Mouse (Mus musculus) urinary bladder, postnatal 4 days (tissue): ENCODE results near the gene Dusp5.
"Not testable (repeated sequence)": the region's sequence is repeated elsewhere in the genome, so short reads cannot be mapped to it uniquely, and the experiment has no call there.

Experiments used
- DNase-seq, 2 experiments: peaks; one replicate each; pipeline ENCODE4 v3.0.0; 2021 to 2022; ENCODE audit warnings: low spot score in 2 of 2

The Dusp5 gene

GRCm38 (mm10) chr19:53528752-53529454, at the start of gene Dusp5:
TSS of gene Dusp5 (plus strand) at chr19:53529109.
- DNase-seq: peak; percentile 96 to 98

DNA sequence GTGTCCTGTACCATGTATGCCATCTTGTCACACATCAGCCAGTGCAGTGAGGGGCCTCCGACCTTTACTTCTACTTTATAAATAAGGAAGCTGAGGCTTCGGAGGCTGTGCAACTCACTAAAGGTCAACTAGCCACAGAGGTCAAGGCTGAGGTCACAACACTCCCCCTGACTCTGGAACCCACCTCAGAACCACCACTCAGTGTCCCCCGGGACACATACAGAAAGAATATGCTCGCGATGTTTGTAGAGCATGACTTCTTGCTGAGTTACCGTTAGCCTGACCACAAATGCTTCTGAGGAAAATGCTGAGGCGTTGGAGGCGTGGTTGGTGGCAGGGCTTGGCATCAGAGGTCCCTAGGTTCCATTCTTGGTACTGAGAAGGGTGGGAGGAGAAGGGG, 49.3 kb upstream of the Dusp5 start:
- no peak for DNase-seq

DNA sequence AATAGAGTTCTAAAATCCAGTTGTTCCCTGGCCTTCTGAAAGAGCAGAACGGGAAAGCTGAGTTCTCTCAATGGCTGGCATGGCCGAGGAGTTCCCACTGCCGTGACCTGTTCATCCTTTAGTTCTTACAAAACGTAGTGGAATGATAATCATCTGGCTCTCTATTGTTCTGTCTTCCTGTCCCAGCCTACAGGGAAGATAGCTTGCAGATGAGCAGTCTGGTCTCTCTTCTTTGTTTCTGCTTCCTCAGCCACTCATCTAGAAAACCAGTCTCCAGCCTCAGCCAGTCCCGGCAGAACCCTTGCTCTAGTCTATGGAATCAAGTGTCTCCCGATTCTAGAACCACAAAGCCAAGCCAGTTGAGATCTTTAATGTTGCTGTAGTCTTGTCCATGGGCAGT, 46.8 kb upstream of the Dusp5 start:
- DNase-seq: no peak

DNA sequence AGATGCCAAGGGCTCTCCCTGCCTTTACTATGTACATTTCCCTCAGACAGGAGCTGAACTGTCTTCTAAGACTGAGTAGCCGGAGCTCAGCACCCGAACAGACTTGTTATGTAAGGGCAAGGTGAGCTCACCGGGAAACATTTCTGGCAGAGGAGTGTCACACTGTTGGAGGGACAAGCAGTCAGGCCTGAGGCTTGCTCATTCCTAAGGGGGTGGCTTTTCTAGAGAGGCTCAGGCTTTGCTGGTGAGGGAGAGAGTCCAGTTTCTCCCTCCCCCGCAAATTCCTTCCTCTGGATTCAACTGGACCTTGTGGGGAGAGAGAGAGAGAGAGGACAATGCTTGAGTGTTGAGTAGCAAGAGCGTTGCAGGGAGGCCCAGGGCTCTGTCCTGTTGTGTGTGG, 46.4 kb upstream of the Dusp5 start:
- DNase-seq: no peak

DNA sequence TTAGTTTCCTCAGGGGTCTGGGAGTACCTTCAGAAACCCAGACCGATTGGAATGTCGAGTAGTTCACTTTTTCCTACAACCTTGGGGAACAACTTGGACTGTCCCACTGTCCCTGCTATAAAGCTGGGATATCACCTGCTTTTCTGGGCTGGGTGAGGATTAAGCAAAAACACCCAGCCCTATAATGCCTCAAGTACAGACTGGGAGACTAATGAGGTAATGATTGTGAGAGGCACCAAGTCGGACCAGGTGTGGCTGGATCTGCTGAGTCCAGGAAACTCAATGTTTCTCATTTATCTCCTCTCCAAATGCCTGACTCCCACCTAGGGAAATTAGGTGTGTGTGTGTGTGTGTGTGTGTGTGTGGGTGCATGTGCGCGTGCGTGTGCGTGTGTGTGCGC, 44.9 kb upstream of the Dusp5 start:
- DNase-seq: no peak

DNA sequence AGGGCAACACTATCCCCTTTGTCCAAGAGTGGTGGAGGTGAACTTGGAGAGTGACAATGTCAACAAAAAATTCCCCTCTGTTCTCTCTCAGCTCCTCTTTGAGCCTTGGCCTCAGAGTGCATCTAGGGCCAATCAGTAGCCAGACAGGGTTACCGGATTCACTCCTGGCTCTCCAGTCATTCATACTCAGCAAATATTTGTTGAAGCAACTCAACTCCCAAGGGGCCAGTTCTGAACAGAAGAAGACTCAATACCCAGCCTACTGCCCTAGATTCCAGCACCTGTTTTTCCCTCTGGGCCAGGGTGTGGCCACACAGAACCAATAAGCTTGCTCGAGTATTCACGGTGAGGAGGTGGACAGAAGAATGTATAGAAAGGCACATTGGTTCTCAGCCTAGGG, 44.0 kb upstream of the Dusp5 start:
- no peak for DNase-seq

- no peak for DNase-seq
These were observed 39.7 kb upstream of the Dusp5 start for GRCm38 (mm10) chr19:53489187-53489586.

- DNase-seq: no peak
These were observed 39.0 kb upstream of the Dusp5 start for GRCm38 (mm10) chr19:53489910-53490309.

DNA sequence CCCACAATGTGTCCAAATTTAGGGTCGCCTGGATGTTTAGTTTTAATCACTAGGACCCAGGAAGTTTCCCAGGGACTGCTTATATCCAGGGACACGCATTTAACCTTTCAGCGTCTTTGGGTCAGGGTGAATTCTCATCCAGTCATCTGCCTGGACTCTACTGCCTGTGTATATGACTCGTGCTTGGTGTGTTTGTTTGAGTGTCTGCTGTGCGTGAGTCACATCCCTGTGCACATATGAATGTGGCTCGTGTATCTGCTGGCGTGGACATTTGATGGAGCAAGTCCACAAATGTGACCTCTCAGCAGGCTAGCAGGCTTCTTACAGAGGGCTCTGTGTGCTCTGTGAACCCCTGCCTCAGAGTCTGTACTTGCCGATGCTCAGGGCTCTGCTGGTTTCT, 38.0 kb upstream of the Dusp5 start:
- no peak for DNase-seq

DNA sequence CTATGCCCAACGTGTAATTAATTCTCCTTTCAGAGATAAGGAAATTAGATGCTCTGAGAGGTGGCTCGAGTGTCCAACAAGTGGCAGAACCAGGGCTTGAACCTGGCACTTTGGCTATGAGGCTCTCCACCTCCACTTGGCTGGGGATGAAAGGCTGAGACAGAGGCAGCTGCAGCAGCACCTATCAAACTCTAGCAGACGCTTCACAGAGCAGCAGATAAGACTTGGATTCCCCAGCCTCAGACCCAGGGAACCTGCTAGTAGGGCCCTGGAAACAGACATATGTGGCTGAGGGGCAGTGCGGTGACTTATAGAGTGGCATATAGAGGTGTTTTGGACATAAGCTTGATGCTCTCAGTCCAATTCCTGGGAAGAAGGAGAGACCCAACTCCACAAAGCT, 36.4 kb upstream of the Dusp5 start:
- no peak for DNase-seq

DNA sequence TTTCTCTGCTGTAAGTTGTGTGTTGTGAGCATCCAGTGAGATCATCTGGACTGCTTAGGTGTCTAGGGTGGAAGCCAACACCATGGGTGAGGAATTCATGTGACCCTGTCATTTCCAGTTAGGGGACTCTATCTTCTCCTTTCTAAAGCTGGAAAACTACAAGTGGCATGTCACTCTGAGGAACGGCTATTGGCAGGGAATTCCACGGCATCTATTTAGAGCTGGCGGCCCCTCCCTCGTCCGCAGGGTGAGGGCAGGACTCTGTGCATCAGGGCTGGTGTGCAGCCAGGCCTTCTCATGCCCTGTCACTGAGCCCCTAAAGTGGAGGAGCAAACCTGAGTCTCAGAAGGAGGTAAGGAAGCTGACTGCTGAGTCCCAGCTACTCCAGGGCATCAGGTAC, 35.0 kb upstream of the Dusp5 start:
- no peak for DNase-seq

GRCm38 (mm10) chr19:53497910-53498309, 31.0 kb upstream of the Dusp5 start:
- no peak for DNase-seq

GRCm38 (mm10) chr19:53499049-53499448, 29.9 kb upstream of the Dusp5 start:
- no peak for DNase-seq

DNA sequence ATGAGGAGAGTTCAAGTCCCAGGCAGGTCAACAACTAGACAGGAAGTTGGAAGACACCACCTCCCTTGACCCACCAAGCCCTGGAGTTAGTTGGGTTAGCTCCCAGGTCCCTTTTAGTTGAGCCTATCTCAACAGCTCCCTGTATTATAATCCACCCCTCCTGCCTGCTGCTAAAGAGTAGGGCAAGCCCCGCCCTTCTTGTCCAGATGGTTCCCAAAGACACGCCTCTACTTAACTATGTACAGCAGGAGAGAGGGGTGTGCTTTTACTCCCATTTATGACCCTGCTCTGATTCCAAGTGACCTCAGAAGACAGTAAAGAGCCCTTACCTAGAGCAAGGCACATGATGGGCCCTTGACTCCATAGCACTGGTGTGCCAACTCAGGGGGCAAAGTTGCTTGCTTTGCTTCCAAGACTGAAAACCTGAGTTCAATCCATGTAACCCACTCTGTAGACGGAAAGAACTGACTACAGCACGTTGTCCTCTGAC, 29.4 kb upstream of the Dusp5 start:
- DNase-seq: no peak

DNA sequence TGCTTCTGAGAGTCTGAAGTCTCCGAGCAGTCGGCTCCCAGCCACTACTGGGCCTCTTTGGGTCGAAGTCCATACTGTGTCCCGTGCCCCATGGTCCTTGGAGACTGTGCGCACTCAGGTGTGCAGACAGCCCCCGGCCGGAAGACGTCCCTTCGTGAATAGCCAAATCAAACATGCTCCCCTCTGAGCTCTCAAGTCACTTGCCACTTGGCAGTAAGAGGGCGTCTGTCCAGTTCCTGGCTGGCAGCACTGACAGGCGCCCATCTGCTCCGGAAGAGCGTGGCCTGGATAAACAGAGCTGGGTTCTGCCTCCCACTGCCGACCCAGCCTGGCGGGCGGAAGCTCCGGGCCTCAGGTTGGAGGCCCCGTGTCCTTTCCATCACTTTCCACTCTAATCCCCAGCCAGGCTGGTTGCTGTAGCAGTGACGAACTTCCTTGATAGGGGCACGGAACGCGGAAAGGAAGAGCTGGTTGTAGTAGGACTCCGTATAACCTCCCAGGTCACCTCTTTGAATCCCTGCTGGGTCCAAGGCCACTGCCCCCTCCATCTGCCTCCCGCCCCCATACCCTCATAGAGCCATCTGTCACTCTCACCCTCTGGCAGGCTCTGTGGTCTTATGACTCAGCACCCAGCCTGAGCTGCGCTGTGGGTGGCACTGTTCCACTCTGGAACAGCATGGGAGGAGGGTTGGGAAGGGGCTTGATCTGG, 28.5 kb upstream of the Dusp5 start:
- no peak for DNase-seq

DNA sequence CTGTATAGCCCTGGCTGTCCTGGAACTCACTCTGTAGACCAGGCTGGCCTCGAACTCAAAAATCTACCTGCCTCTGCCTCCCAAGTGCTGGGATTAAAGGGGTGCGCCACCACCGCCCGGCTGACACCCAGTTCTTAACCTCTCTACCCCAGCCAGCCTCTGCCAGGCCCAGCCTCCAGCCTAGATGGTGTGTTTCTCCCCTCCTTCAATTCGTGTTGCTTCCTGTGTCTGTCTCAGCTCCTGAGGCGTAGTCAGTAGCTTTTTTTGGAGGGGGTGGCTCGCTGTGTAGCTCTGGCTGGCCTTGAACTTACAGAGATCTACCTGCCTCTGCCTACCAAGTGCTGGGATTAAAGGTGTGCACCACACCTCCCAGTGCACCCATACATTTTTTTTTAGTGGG, 27.7 kb upstream of the Dusp5 start:
- DNase-seq: not testable (repeated sequence)

- DNase-seq: no peak
These were observed 27.1 kb upstream of the Dusp5 start for GRCm38 (mm10) chr19:53501765-53502164.

- DNase-seq: no peak
These were observed 26.0 kb upstream of the Dusp5 start for GRCm38 (mm10) chr19:53502891-53503371.

GRCm38 (mm10) chr19:53504181-53504580, 24.7 kb upstream of the Dusp5 start:
- DNase-seq: no peak

- no peak for DNase-seq
These were observed 23.2 kb upstream of the Dusp5 start for GRCm38 (mm10) chr19:53505728-53506127.

GRCm38 (mm10) chr19:53507497-53507896, 21.4 kb upstream of the Dusp5 start:
- DNase-seq: no peak

DNA sequence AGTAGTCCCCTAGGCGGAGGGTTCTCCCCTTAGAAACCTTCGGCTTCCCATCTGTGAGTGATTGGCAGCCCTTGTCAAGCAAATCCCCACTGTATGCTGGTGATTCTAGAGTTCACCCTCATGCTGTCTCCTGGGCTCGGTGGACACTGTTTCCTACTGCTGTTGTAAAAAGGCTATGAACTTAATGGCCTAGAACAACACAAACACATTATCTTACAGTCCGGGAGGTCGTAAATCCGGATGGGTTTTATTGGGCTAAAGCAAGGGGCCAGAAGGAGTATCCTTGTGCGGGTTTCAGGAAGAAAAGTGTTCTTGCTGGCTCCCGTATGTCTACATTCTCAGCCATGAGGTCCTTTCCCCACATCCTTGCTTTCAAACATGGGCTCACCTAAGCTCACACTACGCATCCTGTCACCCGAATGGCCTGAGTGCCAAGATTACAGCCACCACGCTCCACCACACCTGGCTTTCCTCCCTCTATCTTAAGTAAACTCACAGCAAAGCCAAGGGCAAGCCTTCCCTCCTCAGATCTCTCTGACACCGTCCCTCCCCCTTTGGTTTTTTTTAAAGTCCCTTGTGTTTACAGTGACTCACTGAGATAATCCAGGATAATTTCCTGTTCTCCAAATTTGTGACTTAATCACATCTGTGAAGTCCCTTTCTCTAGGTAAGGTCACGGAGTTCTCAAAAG, 17.5 kb upstream of the Dusp5 start:
- DNase-seq: no peak
